Mouse (Mus musculus): Measurements from ENCODE around the gene Gm15155.

Gm15155 gene

DNA sequence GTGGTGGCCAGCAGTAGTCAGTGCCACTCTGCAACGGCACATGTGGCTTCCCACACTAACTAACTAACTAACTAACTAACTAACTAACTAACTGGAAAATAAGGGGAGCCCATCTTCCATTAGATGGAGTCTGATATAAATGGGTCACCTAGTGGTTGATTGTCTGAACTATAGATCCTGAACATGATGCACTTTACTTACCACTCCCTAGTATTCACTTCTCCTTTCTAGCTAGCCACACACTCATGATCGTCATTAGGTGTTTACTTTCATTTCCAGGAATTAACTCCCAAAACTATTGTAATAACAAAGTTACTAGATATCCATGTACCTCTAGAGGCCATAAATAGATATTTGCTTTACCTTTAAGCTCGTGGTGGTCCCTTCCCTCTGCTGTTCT, 99.6 kb downstream of the Gm15155 start:
- TF ChIP-seq GATA4 (IDR thresholded peaks at IDR 0.05; ENCODE audit: insufficient replicate concordance, low read length) = no peak

DNA sequence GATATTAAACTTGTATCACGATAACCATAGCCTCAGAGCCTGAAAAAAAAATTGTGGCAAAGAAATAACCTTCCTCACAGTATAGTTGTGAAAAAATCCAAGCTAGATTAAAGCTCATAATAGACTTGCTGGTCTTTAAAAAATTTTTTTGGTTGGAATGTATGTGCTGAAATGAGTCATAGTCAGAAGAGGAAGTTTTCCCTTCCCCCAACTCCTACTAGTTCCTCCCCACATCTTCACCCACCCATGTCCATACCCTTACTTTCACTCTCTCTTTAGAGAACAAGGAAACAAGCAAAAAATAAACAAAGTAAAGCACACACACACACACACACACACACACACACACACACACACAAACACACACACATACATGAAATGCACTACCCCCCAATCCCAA, 103.8 kb downstream of the Gm15155 start:
- TF ChIP-seq GATA4 (IDR thresholded peaks at IDR 0.05; ENCODE audit: insufficient replicate concordance, low read length) = no peak

DNA sequence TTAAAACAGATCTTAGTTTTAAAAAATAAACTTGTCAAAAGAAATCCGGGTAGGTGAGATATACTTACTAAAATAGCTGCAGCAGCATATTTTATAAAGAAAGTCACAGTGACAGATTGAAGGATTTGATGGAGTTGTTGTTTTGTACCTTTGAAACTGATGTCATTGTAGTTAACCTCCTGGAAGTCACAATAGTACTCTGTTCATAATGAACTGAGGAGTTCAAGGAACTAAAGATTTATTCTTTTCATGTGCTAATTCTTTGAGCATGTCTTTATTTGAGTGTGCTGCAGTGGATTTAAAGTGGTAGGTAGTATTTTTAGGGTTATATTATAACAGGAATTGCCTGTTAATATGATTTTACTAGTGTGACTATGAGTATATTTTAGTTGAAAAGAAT, 263.6 kb downstream of the Gm15155 start:
- no peak for TF ChIP-seq GATA4 (IDR thresholded peaks at IDR 0.05; ENCODE audit: insufficient replicate concordance, low read length)

DNA sequence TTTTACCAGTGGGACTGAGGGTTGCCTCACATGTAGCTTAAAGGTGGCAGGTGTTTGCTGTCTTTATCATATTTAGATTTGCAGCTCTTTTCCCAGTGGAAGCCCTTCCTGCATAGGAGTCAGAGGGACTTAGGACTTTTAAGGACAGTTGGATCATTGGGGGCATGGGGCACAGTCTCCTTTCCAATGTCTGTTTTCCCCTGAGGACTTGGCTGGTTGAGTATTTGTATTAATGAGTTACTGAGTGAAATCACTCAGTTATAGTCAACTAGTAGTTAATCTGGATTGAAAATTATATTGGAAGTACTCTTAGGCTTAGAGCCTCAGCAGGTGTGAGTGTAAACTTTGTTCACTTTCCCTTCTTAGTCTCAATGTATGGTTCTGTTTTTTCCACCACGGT, 275.5 kb downstream of the Gm15155 start:
- no peak for TF ChIP-seq GATA4 (IDR thresholded peaks at IDR 0.05; ENCODE audit: insufficient replicate concordance, low read length)

DNA sequence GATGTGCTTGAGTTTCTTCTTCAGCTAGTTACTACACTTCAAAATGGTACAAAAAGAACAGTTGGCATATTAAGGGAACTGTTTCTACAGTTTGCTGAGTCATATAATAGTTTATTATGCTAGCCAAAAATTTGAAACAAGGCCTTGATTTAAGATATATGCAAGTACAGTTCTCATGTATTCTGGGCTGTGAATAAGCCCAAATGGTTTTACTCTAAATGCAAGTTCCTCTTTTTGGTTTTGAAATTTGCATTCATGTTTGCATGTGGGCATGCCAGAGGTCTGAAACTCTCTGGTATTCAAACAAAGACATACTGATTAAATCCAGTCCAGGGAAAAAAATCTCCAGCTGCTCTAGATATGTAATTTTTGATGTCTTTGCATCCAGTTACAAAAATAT, 277.2 kb downstream of the Gm15155 start:
- no peak for TF ChIP-seq GATA4 (IDR thresholded peaks at IDR 0.05; ENCODE audit: insufficient replicate concordance, low read length)

DNA sequence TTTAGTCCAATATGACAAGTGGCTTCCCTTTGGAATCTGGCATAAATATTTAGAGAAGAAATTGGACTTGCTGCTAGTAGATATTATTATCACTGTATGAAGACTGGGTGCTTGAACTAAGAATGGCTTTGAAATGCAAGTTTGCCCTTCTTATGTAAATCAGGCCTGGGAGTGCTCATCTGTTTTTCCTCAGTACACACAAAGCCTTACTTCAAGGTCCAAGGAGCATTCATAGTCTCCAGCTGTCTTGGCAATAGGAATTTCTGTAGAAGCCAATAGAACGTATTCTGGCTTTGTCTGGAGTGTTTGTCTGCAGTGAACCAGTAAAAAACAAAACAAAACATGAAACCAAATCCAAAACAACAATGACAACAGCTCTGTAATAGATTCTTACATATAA, 278.6 kb downstream of the Gm15155 start:
- TF ChIP-seq GATA4 (IDR thresholded peaks at IDR 0.05; ENCODE audit: insufficient replicate concordance, low read length) = no peak

DNA sequence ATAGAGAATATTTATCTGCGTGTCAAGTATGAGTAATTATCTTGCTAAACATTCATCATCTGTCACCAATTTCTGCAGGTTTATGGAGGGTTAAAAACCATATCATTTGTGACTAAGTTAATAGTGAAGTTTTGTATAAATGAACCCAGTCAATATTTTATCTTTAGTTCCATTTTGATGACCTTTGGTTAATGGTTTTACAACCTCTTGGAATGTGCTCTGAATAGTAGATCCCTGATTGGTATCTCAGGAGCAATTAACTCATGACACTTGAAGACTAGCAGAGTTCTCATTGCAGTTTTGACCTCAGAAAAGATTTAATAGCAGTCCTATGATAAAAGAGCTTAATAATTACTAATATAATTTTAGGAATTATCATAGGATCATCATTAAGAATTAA, 385.2 kb downstream of the Gm15155 start:
- TF ChIP-seq GATA4 (IDR thresholded peaks at IDR 0.05; ENCODE audit: insufficient replicate concordance, low read length) = no peak

DNA sequence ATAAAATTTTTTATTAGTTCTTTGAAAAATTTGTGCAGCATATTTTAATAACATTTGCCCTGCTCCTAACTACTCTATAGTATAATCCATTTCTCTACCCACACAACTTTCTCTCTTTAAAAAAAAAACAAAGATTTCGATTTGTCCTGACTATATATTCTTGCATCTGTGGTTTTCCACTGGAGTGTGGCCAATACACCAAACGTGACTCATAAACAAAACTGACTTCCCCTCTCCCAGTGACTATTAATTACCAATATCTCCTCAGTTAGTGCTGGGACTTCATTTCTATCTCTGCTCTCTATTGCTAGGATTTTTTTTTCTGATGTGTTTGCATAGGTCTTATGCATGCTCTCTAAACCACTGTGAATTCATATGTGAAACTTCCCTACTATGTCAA, 531.2 kb downstream of the Gm15155 start:
- no peak for TF ChIP-seq GATA4 (IDR thresholded peaks at IDR 0.05; ENCODE audit: insufficient replicate concordance, low read length)

DNA sequence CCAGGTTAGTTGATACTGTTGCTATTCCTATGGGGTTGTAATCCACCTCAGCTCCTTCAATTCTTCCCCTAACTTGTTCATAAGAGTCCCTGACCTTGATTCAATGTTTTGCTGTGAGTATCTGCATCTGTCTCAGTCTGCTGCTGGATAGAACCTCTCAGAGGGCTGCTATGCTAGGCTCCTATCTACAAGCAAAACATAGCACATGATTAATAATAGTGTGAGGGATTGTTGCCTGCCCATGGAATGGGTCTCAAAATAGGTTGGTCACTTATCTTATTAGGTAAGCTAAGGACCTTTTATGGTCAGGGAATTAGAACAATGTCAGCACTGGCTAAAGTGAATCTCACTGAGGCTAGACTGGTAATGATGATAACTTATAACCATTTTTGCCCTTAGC, 547.0 kb downstream of the Gm15155 start:
- TF ChIP-seq GATA4 (IDR thresholded peaks at IDR 0.05; ENCODE audit: insufficient replicate concordance, low read length) = no peak

Measured in liver, adult (tissue).